Mouse (Mus musculus) kidney, adult 2 months (tissue): Measurements from ENCODE around the gene Acot11. TPM values are rescaled to one million over a fixed set of nuclear protein-coding genes. Genes with fewer than 3 reads are reported as not detected.
"Not testable (repeated sequence)": the region's sequence is repeated elsewhere in the genome, so short reads cannot be mapped to it uniquely, and the experiment has no call there.

ENCODE experiments used
- DNase-seq: peaks from one replicate; pipeline ENCODE4 v3.0.0; 2021
- H3K27ac ChIP-seq: fragments of 200-500 bp; 2 replicates; pipeline ENCODE4 v1.5.1; 2012; ENCODE audit warnings: low read depth, low read length, control low read depth, inconsistent platforms; ENCODE audit not compliant: insufficient read depth
- H3K27me3 ChIP-seq: fragments of 200-500 bp; replicated peaks from 2 replicates; pipeline ENCODE4 v1.6.1; 2012; ENCODE audit warnings: mild to moderate bottlenecking, moderate library complexity, low read length, inconsistent platforms; ENCODE audit not compliant: control insufficient read depth, insufficient read depth
- H3K36me3 ChIP-seq: fragments of 200-500 bp; 2 replicates; pipeline ENCODE4 v1.6.1; 2012; ENCODE audit warnings: mild to moderate bottlenecking, moderate library complexity, low read length, inconsistent platforms; ENCODE audit not compliant: control insufficient read depth, insufficient read depth
- H3K4me1 ChIP-seq: fragments of 200-500 bp; 2 replicates; pipeline ENCODE4 v1.6.1; 2011; ENCODE audit warnings: low read length; ENCODE audit not compliant: control insufficient read depth, insufficient read depth
- H3K4me3 ChIP-seq: fragments of 200-500 bp; 2 replicates; pipeline ENCODE4 v1.5.1; 2011; ENCODE audit warnings: mild to moderate bottlenecking, low read depth, low read length, control low read depth; ENCODE audit not compliant: insufficient read depth
- CTCF ChIP-seq: fragments of 200-500 bp; conservative IDR thresholded peaks from 2 replicates; pipeline ENCODE4 v1.5.1; 2011; ENCODE audit warnings: low read depth, mild to moderate bottlenecking, control low read depth, low read length, moderate library complexity, mixed read lengths; ENCODE audit not compliant: insufficient read depth, insufficient read length
- POLR2A ChIP-seq: fragments of 200-500 bp; IDR thresholded peaks from one replicate; pipeline ENCODE4 v1.6.1; 2011; ENCODE audit warnings: low read depth, low read length, control low read depth
- whole genome bisulfite sequencing: fragments of 180-500 bp; shearing (Covaris S2); methylation state at CpG from one replicate; pipeline ENCODE4 v1.1.7; 2018; 5-methylcytosine and 5-hydroxymethylcytosine counted together
- polyA plus RNA-seq: library from polyadenylated mRNA; depleted of rRNA; stranded (reverse); fragments of >200 nt; gene quantifications from 2 replicates; pipeline ENCODE4 v1.2.3, GENCODE M21; 2012

Gene Acot11
- polyA plus RNA-seq, 1 experiment = 20.2 TPM

DNA sequence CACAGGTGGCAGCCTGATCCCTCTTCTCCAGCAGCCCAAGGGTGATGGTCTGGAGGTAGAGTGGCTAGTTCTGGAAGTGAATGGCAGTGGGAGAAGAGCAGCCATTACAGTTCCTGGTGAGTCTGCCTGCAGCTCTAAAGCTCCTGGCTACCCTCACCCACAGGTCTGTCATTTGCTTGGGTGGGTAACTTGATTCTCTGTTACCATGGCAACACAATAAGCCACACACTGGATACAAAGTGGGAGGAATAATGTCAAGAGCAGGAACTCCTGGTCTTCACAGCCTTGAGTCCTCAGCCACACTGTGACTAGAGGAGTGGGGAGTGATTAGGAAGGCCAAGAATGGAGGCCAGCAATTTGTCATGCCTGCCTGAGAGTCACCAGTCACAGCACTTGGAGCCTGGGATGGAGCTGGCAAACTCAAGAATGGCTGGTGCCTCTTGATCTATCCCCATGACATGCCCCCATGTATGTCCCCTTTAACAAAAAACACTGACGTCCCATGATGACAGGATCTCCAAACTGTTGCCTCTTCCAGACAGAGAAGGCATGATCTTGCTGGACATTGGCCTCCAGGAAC is 57.7 kb downstream of the Acot11 start:
- H3K27ac ChIP-seq = no peak overlapping the region
- H3K27me3 ChIP-seq = no peaks in the 10 kb centered on the region
- no peak overlapping the region for H3K4me3 ChIP-seq
- no peaks in the 10 kb centered on the region for H3K4me1 ChIP-seq
- 88% methylated on average over 1 of the region's 1 CpGs for WGBS
- DNase-seq = no peak
- TF ChIP-seq CTCF (no peak), POLR2A (no peak)
- no peaks in the 10 kb centered on the region for H3K36me3 ChIP-seq

GRCm38 (mm10) chr4:106745862-106746261 is 58.9 kb downstream of the Acot11 start:
- H3K36me3 ChIP-seq = no peaks in the 10 kb centered on the region
- H3K4me1 ChIP-seq = no peaks in the 10 kb centered on the region
- H3K27ac ChIP-seq = no peak overlapping the region
- 81% methylated on average over 7 of the region's 7 CpGs for WGBS
- TF ChIP-seq POLR2A (no peak), CTCF (no peak)
- H3K4me3 ChIP-seq = no peak overlapping the region
- no peaks in the 10 kb centered on the region for H3K27me3 ChIP-seq
- DNase-seq = no peak

DNA sequence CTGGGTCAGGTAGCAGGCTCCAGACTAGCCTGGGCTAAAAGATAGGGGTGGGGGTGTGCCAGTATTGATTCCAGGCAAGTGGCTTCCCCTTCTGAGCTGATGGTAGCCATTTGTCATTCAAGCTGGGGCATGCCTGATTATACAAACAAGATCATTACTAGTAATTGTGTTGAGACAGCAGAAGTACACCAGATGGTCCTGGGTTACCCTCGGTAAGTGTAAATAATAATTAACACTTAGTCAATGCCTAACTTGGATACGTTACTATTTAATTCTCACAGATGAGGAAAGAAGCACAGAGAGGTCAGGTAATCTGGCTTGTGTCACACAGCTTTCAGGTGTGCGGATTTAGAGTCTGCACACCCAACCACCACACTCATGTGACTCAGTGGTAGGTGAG is 66.9 kb downstream of the Acot11 start:
- Histone ChIP-seq H3K27ac (peak overlapping the region; percentile 82), H3K4me1 (peaks cover 2% of the 10 kb centered on the region; the same call in 1 of the 2 replicates), H3K36me3 (no peaks in the 10 kb centered on the region), H3K4me3 (no peak overlapping the region), H3K27me3 (no peaks in the 10 kb centered on the region)
- peak; percentile 79 for DNase-seq
- 40% methylated on average over 3 of the region's 3 CpGs for WGBS
- TF ChIP-seq CTCF = no peak
- no peak for TF ChIP-seq POLR2A

DNA sequence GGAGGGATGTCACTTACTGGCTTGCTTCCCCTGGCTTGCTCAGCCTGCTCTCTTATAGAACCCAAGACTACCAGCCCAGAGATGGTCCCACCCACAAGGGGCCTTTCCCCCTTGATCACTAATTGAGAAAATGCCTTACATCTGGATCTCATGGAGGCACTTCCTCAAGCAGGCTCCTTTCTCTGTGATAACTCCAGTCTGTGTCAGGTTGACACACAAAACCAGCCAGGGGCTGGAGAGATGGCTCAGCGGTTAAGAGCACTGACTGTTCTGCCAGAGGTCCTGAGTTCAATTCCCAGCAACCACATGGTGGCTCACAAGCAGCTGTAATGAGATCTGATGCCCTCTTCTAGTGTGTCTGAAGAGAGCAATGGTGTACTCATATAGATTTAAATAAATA is 67.9 kb downstream of the Acot11 start:
- not testable (repeated sequence) for H3K27ac ChIP-seq, H3K27me3 ChIP-seq, H3K4me3 ChIP-seq, H3K4me1 ChIP-seq, H3K36me3 ChIP-seq, DNase-seq
- 68% methylated on average over 1 of the region's 1 CpGs for WGBS

DNA sequence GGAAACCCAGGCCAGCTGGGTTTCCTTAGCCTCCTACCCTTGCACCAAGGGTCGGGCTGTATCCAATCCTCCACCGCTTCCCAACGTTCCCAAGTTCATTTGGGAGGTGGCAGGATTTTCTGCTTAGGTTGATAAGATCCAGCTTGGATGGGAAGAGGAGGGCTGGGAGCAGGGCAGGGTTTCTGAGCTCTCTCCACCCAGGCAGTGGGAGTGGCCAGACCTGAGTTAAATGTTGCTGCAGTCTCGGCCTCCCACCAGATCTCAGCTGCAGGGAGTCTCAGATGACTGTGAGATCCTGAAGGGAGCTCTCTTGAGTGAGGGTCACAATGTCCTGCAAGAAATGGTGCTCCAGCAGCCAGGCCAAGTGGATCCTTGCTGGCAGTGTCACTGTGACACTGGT is 71.2 kb downstream of the Acot11 start, which contains the start of gene Fam151a:
Gene Fam151a, plus strand, starts transcription at position 254 of the 400 bp plus-strand sequence.
- H3K4me1 ChIP-seq = peaks cover 2% of the 10 kb centered on the region; the same call in 1 of the 2 replicates
- 0 out of 2 replicates have a peak within 1 kb of the TSS, but pooled peaks have one; percentile 7 for H3K27ac ChIP-seq
- peak within 1 kb of the TSS; percentile 67 for H3K4me3 ChIP-seq
- WGBS = 44% methylated on average over 4 of the region's 4 CpGs
- peak; percentile 76 for DNase-seq
- no peaks in the 10 kb centered on the region for H3K27me3 ChIP-seq
- TF ChIP-seq CTCF (no peak), POLR2A (peak; percentile 87)
- H3K36me3 ChIP-seq = no peaks in the 10 kb centered on the region

- Histone ChIP-seq H3K27me3 (no peaks in the 10 kb centered on the region), H3K36me3 (no peaks in the 10 kb centered on the region), H3K27ac (peak within 1 kb of the TSS; percentile 57; the same call in 1 of the 2 replicates), H3K4me1 (no peaks in the 10 kb centered on the region; the same call in 1 of the 2 replicates), H3K4me3 (no peak within 1 kb of the TSS)
- TF ChIP-seq POLR2A (no peak), CTCF (no peak; the same call in 1 of the 2 replicates)
- peak; percentile 93 for DNase-seq
- 50% methylated on average over 7 of the region's 7 CpGs for WGBS
Observed at GRCm38 (mm10) chr4:106730814-106731213, 74.0 kb downstream of the Acot11 start, which contains the start of gene Mroh7. Mroh7 (minus strand) TSS chr4:106730925.

- peak; percentile 69 for DNase-seq
- H3K36me3 ChIP-seq = no peaks in the 10 kb centered on the region
- no peaks in the 10 kb centered on the region for H3K4me1 ChIP-seq
- H3K27ac ChIP-seq = no peak overlapping the region
- TF ChIP-seq POLR2A = no peak
- H3K27me3 ChIP-seq = no peaks in the 10 kb centered on the region
- WGBS = 49% methylated on average over 4 of the region's 4 CpGs
- H3K4me3 ChIP-seq = no peak overlapping the region
Observed at GRCm38 (mm10) chr4:106720631-106721030, 84.2 kb downstream of the Acot11 start.

GRCm38 (mm10) chr4:106713622-106714021 is 91.2 kb downstream of the Acot11 start:
- no peak for TF ChIP-seq CTCF
- DNase-seq = no peak
- Histone ChIP-seq H3K27ac (no peak overlapping the region), H3K4me1 (no peaks in the 10 kb centered on the region), H3K36me3 (no peaks in the 10 kb centered on the region), H3K27me3 (no peaks in the 10 kb centered on the region), H3K4me3 (no peak overlapping the region)
- WGBS = 84% methylated on average over 6 of the region's 6 CpGs
